In genomic region chr5:76118441-76118840, GRCm38 (mm10) we compare ENCODE assay signal across 8 mouse cellular contexts. TPM values are rescaled to one million over a fixed set of nuclear protein-coding genes. Genes with fewer than 3 reads are reported as not detected.
DNase-seq lines count a peak whose midpoint lies in the region; ATAC-seq and TF ChIP-seq lines count a peak whose summit lies in the region.

No protein-coding gene starts in this region.

- H3K27ac ChIP-seq in hindbrain, postnatal 0 days = no peak overlapping the region
- H3K27ac ChIP-seq in limb, embryonic 11.5 days (replicated peaks; ENCODE audit: low read depth, low read length) = no peak overlapping the region

- H3K27me3 ChIP-seq in hindbrain, postnatal 0 days (ENCODE audit: insufficient read depth, low read length) = no peaks in the 10 kb centered on the region
- no peaks in the 10 kb centered on the region for H3K27me3 ChIP-seq in limb, embryonic 11.5 days (ENCODE audit: control insufficient read depth, insufficient read depth, low read length)

- H3K36me3 ChIP-seq in hindbrain, postnatal 0 days (ENCODE audit: insufficient read depth, low read length) = no peaks in the 10 kb centered on the region
- no peaks in the 10 kb centered on the region for H3K36me3 ChIP-seq in limb, embryonic 11.5 days (ENCODE audit: control insufficient read depth, insufficient read depth, low read length)

- no peaks in the 10 kb centered on the region for H3K4me1 ChIP-seq in hindbrain, postnatal 0 days (ENCODE audit: insufficient read depth, low read length)
- no peaks in the 10 kb centered on the region for H3K4me1 ChIP-seq in limb, embryonic 11.5 days (ENCODE audit: control insufficient read depth, insufficient read depth, low read length)

- no peak overlapping the region for H3K4me3 ChIP-seq in hindbrain, postnatal 0 days (ENCODE audit: low read length)
- no peak overlapping the region for H3K4me3 ChIP-seq in limb, embryonic 11.5 days (ENCODE audit: low read depth, low read length)

- H3K9me3 ChIP-seq in hindbrain, postnatal 0 days (ENCODE audit: low read length) = no peaks in the 10 kb centered on the region; the same call in 1 of the 2 replicates
- H3K9me3 ChIP-seq in limb, embryonic 11.5 days (ENCODE audit: control insufficient read depth, low read length) = no peaks in the 10 kb centered on the region

- WGBS in hindbrain, postnatal 0 days = 31% methylated on average over 7 of the region's 7 CpGs
- WGBS in limb, embryonic 11.5 days = 35% methylated on average over 7 of the region's 7 CpGs

- DNase-seq in CD4-positive, CD25-positive, alpha-beta regulatory T cell, adult 2 months (ENCODE audit: low read depth, low spot score) = peak; percentile 57
- DNase-seq in spleen, postnatal 4 days (ENCODE audit: low spot score in 2 of 2) = peak; percentile 35 to 71
- DNase-seq in spleen, postnatal 36 days (ENCODE audit: low spot score in 2 of 2) = no peak
- peak; percentile 61 for DNase-seq in embryo, embryonic 9.5 days (ENCODE audit: extremely low spot score)
- DNase-seq in hindbrain, postnatal 0 days (ENCODE audit: low spot score) = peak; percentile 83
- peak; percentile 80 for DNase-seq in limb, embryonic 11.5 days (ENCODE audit: low spot score)
- DNase-seq in right cerebral cortex, adult 18-20 months = peak; percentile 53

- ATAC-seq in CD4-positive, CD25-positive, alpha-beta regulatory T cell, adult 4 months = no peak
- no peak for ATAC-seq in hindbrain, postnatal 0 days
- no peak for ATAC-seq in limb, embryonic 11.5 days (ENCODE audit: insufficient number of reproducible peaks, low FRiP score, low TSS enrichment, low read depth)

- H3K9ac ChIP-seq in hindbrain, postnatal 0 days (replicated peaks; ENCODE audit: low read length) = no peak overlapping the region
- H3K9ac ChIP-seq in limb, embryonic 11.5 days (ENCODE audit: low read length) = no peak overlapping the region

- TF ChIP-seq CTCF in hindbrain, postnatal 0 days (IDR thresholded peaks at IDR 0.05; ENCODE audit: low read depth) = peak; percentile 87

- H3K4me2 ChIP-seq in hindbrain, postnatal 0 days (ENCODE audit: low read depth, low read length) = no peak overlapping the region
- no peak overlapping the region for H3K4me2 ChIP-seq in limb, embryonic 11.5 days (ENCODE audit: low read depth, severe bottlenecking)

RNA-seq across cellular contexts. Expression of gene Srd5a3, which starts 21.6 kb away (rescaled TPM):
- polyA plus RNA-seq in CD4-positive, CD25-positive, alpha-beta regulatory T cell, adult 4 months (2017; shearing (Covaris generic)) = 10 to 100 TPM; 31.0 to 32.4 TPM
- total RNA-seq in hindbrain, postnatal 0 days (2014; rRNA removed) = 16.3 and 17.6 TPM in 2 replicates
- 22.2 and 22.9 TPM in 2 replicates for polyA plus RNA-seq in hindbrain, postnatal 0 days (2015; fragmentation: Nextera tagmentation; extraction: Ambion mirVana)
- polyA plus RNA-seq in limb, embryonic 11.5 days (2014; fragmentation: Nextera tagmentation; extraction: Ambion mirVana) = 21.5 and 21.8 TPM in 2 replicates

Comparison
In these comparisons a context has a peak if more than half of its experiments do, and no peak if none do; other contexts are left out.
1. DNase-seq: peak in CD4-positive, CD25-positive, alpha-beta regulatory T cell, adult 2 months (single experiment), spleen, postnatal 4 days (2 of 2), embryo, embryonic 9.5 days (single experiment), hindbrain, postnatal 0 days (single experiment), limb, embryonic 11.5 days (single experiment) and right cerebral cortex, adult 18-20 months (single experiment); none in spleen, postnatal 36 days (0 of 2).